Mouse (Mus musculus) limb, embryonic 12.5 days (tissue): ENCODE data around the gene Hpca. TPM values are rescaled to one million over a fixed set of nuclear protein-coding genes. Genes with fewer than 3 reads are reported as not detected.

Experiments
- ATAC-seq: fragments of 200-750 bp; cut with Nextera tagmentation; 2 replicates; pipeline ENCODE4 v1.8.0; 2017; ENCODE audit warnings: low read depth, moderate TSS enrichment; ENCODE audit not compliant: insufficient number of reproducible peaks, insufficient read depth, low FRiP score, low TSS enrichment
- H3K27ac ChIP-seq: fragments of 300-500 bp; sonication (generic); 2 replicates; pipeline ENCODE4 v1.5.1; 2016; ENCODE audit warnings: mild to moderate bottlenecking, moderate library complexity
- H3K27me3 ChIP-seq: fragments of 300-500 bp; sonication (generic); 2 replicates; pipeline ENCODE4 v1.6.1; 2016; ENCODE audit warnings: mild to moderate bottlenecking, moderate library complexity
- H3K36me3 ChIP-seq: fragments of 300-500 bp; sonication (generic); 2 replicates; pipeline ENCODE4 v1.6.1; 2016; ENCODE audit warnings: mild to moderate bottlenecking, moderate library complexity
- H3K4me1 ChIP-seq: fragments of 300-500 bp; sonication (generic); replicated peaks from 2 replicates; pipeline ENCODE4 v1.6.1; 2016
- H3K4me2 ChIP-seq: fragments of 300-500 bp; sonication (generic); 2 replicates; pipeline ENCODE4 v1.6.1; 2016; ENCODE audit warnings: mild to moderate bottlenecking, moderate library complexity
- H3K4me3 ChIP-seq: fragments of 300-500 bp; sonication (generic); replicated peaks from 2 replicates; pipeline ENCODE4 v1.5.1; 2016; ENCODE audit warnings: mild to moderate bottlenecking
- H3K9ac ChIP-seq: fragments of 300-500 bp; sonication (generic); replicated peaks from 2 replicates; pipeline ENCODE4 v1.6.1; 2016; ENCODE audit warnings: mild to moderate bottlenecking, moderate library complexity
- H3K9me3 ChIP-seq: fragments of 300-500 bp; sonication (generic); 2 replicates; pipeline ENCODE4 v1.6.1; 2016; ENCODE audit warnings: mild to moderate bottlenecking, moderate library complexity
- WGBS: fragments of 180-500 bp; shearing (Covaris S2); methylation state at CpG from one replicate; pipeline ENCODE4 v1.1.7; 2016; 5-methylcytosine and 5-hydroxymethylcytosine counted together
- polyA plus RNA-seq: library from polyadenylated mRNA; unstranded; fragments of >200 nt; fragmentation: Nextera tagmentation; extraction: Ambion mirVana; gene quantifications from 2 replicates; pipeline ENCODE4 v1.2.1, GENCODE M21; 2016

Gene Hpca
- polyA plus RNA-seq: 0.55 and 0.83 TPM in 2 replicates

GRCm38 (mm10) chr4:129121569-129122086 is at the start of gene Hpca:
TSS of gene Hpca (minus strand) at chr4:129122036.
- H3K36me3 ChIP-seq: no peaks in the 10 kb centered on the region
- peak within 1 kb of the TSS; percentile 47 for H3K4me3 ChIP-seq
- H3K9ac ChIP-seq: peak within 1 kb of the TSS; percentile 27; the same call in 1 of the 2 replicates
- H3K27ac ChIP-seq: no peak within 1 kb of the TSS
- H3K4me2 ChIP-seq: peak within 1 kb of the TSS; percentile 89
- H3K9me3 ChIP-seq: no peaks in the 10 kb centered on the region
- peaks cover 89% of the 10 kb centered on the region for H3K27me3 ChIP-seq
- no peak for ATAC-seq
- whole genome bisulfite sequencing: 1% methylated on average over 16 of the region's 17 CpGs
- H3K4me1 ChIP-seq: peaks cover 29% of the 10 kb centered on the region

GRCm38 (mm10) chr4:129161581-129162255 is 39.9 kb upstream of the Hpca start:
- no peaks in the 10 kb centered on the region for H3K4me1 ChIP-seq
- 87% methylated on average over 4 of the region's 4 CpGs for WGBS
- H3K27me3 ChIP-seq: no peaks in the 10 kb centered on the region
- no peak overlapping the region for H3K9ac ChIP-seq
- no peaks in the 10 kb centered on the region for H3K9me3 ChIP-seq
- H3K4me2 ChIP-seq: no peak overlapping the region
- no peak overlapping the region for H3K4me3 ChIP-seq
- ATAC-seq: no peak
- peaks cover 86% of the 10 kb centered on the region for H3K36me3 ChIP-seq
- H3K27ac ChIP-seq: no peak overlapping the region

GRCm38 (mm10) chr4:129161076-129161475 is 39.2 kb upstream of the Hpca start:
- Histone ChIP-seq H3K9me3 (no peaks in the 10 kb centered on the region), H3K9ac (no peak overlapping the region), H3K4me2 (no peak overlapping the region), H3K27me3 (no peaks in the 10 kb centered on the region), H3K4me3 (no peak overlapping the region), H3K4me1 (no peaks in the 10 kb centered on the region), H3K36me3 (peaks cover 85% of the 10 kb centered on the region), H3K27ac (no peak overlapping the region)
- ATAC-seq: no peak
- WGBS: 93% methylated on average over 1 of the region's 1 CpGs

- H3K9ac ChIP-seq: no peak overlapping the region
- no peaks in the 10 kb centered on the region for H3K4me1 ChIP-seq
- WGBS: 78% methylated on average over 3 of the region's 3 CpGs
- H3K36me3 ChIP-seq: peaks cover 85% of the 10 kb centered on the region
- no peak overlapping the region for H3K27ac ChIP-seq
- ATAC-seq: no peak
- H3K4me2 ChIP-seq: no peak overlapping the region
- H3K27me3 ChIP-seq: no peaks in the 10 kb centered on the region
- no peaks in the 10 kb centered on the region for H3K9me3 ChIP-seq
- H3K4me3 ChIP-seq: no peak overlapping the region
Measured at GRCm38 (mm10) chr4:129158549-129158948, 36.7 kb upstream of the Hpca start.

- no peak for ATAC-seq
- WGBS: 92% methylated on average over 5 of the region's 5 CpGs
Measured at GRCm38 (mm10) chr4:129157541-129157940, 35.7 kb upstream of the Hpca start.

GRCm38 (mm10) chr4:129151276-129151811 is 29.5 kb upstream of the Hpca start:
- no peak overlapping the region for H3K9ac ChIP-seq
- H3K27me3 ChIP-seq: no peaks in the 10 kb centered on the region
- H3K4me3 ChIP-seq: no peak overlapping the region
- ATAC-seq: no peak
- no peaks in the 10 kb centered on the region for H3K4me1 ChIP-seq
- H3K27ac ChIP-seq: no peak overlapping the region
- 88% methylated on average over 4 of the region's 4 CpGs for WGBS
- H3K36me3 ChIP-seq: peaks cover 88% of the 10 kb centered on the region
- H3K4me2 ChIP-seq: no peak overlapping the region
- H3K9me3 ChIP-seq: no peaks in the 10 kb centered on the region

More at GRCm38 (mm10) chr4:129157541-129157940, 35.7 kb upstream of the Hpca start:
- Histone ChIP-seq H3K36me3 (peaks cover 85% of the 10 kb centered on the region), H3K4me1 (no peaks in the 10 kb centered on the region), H3K9ac (no peak overlapping the region), H3K27me3 (no peaks in the 10 kb centered on the region), H3K4me3 (no peak overlapping the region), H3K27ac (no peak overlapping the region), H3K9me3 (no peaks in the 10 kb centered on the region), H3K4me2 (no peak overlapping the region)

- Histone ChIP-seq H3K27ac (no peak overlapping the region), H3K4me1 (peaks cover 5% of the 10 kb centered on the region; the same call in 1 of the 2 replicates), H3K4me2 (no peak overlapping the region), H3K9ac (no peak overlapping the region), H3K36me3 (peaks cover 70% of the 10 kb centered on the region), H3K9me3 (no peaks in the 10 kb centered on the region), H3K4me3 (no peak overlapping the region), H3K27me3 (no peaks in the 10 kb centered on the region)
- 91% methylated on average over 1 of the region's 1 CpGs for WGBS
- ATAC-seq: no peak
Measured at GRCm38 (mm10) chr4:129149321-129149720, 27.5 kb upstream of the Hpca start.

- WGBS: 88% methylated on average over 13 of the region's 13 CpGs
- H3K9ac ChIP-seq: no peak overlapping the region
Measured at GRCm38 (mm10) chr4:129147552-129148103, 25.8 kb upstream of the Hpca start.

GRCm38 (mm10) chr4:129146392-129146791 is 24.6 kb upstream of the Hpca start:
- peaks cover 57% of the 10 kb centered on the region for H3K36me3 ChIP-seq
- H3K9me3 ChIP-seq: no peaks in the 10 kb centered on the region
- ATAC-seq: no peak
- WGBS: 70% methylated on average over 2 of the region's 2 CpGs
- H3K9ac ChIP-seq: no peak overlapping the region
- peaks cover 5% of the 10 kb centered on the region; the same call in 1 of the 2 replicates for H3K4me1 ChIP-seq
- no peak overlapping the region; the same call in 1 of the 2 replicates for H3K27ac ChIP-seq
- no peaks in the 10 kb centered on the region for H3K27me3 ChIP-seq
- no peak overlapping the region for H3K4me2 ChIP-seq
- H3K4me3 ChIP-seq: no peak overlapping the region

More at GRCm38 (mm10) chr4:129147552-129148103, 25.8 kb upstream of the Hpca start:
- no peak overlapping the region for H3K4me3 ChIP-seq
- peaks cover 67% of the 10 kb centered on the region for H3K36me3 ChIP-seq
- no peaks in the 10 kb centered on the region for H3K9me3 ChIP-seq
- no peak overlapping the region for H3K27ac ChIP-seq
- H3K4me2 ChIP-seq: no peak overlapping the region
- ATAC-seq: no peak
- no peaks in the 10 kb centered on the region for H3K27me3 ChIP-seq
- H3K4me1 ChIP-seq: peaks cover 5% of the 10 kb centered on the region; the same call in 1 of the 2 replicates

GRCm38 (mm10) chr4:129145943-129146342 is 24.1 kb upstream of the Hpca start:
- H3K9ac ChIP-seq: no peak overlapping the region
- H3K27ac ChIP-seq: no peak overlapping the region
- 73% methylated on average over 4 of the region's 4 CpGs for WGBS
- no peaks in the 10 kb centered on the region for H3K27me3 ChIP-seq
- no peak overlapping the region for H3K4me2 ChIP-seq
- H3K9me3 ChIP-seq: no peaks in the 10 kb centered on the region
- H3K36me3 ChIP-seq: peaks cover 52% of the 10 kb centered on the region
- no peak overlapping the region for H3K4me3 ChIP-seq
- no peak for ATAC-seq
- peaks cover 5% of the 10 kb centered on the region; the same call in 1 of the 2 replicates for H3K4me1 ChIP-seq

- Histone ChIP-seq H3K4me2 (no peak overlapping the region), H3K9me3 (no peaks in the 10 kb centered on the region), H3K27me3 (no peaks in the 10 kb centered on the region), H3K9ac (no peak overlapping the region), H3K4me1 (peaks cover 5% of the 10 kb centered on the region; the same call in 1 of the 2 replicates), H3K4me3 (no peak overlapping the region), H3K36me3 (peaks cover 47% of the 10 kb centered on the region), H3K27ac (peak overlapping the region; percentile 47; the same call in 1 of the 2 replicates)
- ATAC-seq: no peak
- WGBS: 70% methylated on average over 4 of the region's 4 CpGs
Measured at GRCm38 (mm10) chr4:129145411-129145810, 23.6 kb upstream of the Hpca start.
